Mouse (Mus musculus): ENCODE data around the gene Oaz2. TPM values are rescaled to one million over a fixed set of nuclear protein-coding genes. Genes with fewer than 3 reads are reported as not detected.

Oaz2 gene
- total and polyA plus RNA-seq, 3 experiments, result 30.2 to 61.4 (median 35.3) TPM

DNA sequence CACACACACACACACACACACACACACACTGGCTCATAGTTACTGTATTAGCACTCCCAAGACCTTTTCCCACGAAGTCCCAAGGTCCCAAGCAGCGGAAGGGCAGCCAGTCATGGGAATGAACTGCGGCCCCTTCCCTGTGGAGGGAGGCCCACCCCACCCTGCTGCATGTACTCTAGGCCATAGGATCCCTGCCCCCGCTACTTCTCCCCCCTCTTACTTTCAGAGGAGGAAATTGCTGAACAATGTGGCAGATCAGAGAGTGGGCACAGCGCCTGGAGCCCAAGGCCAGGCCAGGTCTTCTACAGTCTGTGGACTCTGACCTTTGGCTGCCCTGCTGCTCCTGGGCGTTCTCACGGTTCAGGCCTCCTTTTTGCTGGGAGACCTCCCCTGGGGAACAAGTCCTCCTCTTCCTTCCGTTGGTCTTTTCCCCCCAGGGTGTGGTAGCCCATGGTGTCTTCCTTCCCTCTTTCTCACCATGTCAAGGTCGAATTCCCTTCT, 3.7 kb downstream of the Oaz2 start:
- TF ChIP-seq JUND (conservative IDR thresholded peaks at IDR 0.05; ENCODE audit: low read depth, low read length) (no peak), CHD2 (IDR thresholded peaks at IDR 0.05; ENCODE audit: low read length) (no peak), ZKSCAN1 (IDR thresholded peaks at IDR 0.05; ENCODE audit: borderline replicate concordance, low read depth, low read length) (no peak), MEF2A (IDR thresholded peaks at IDR 0.05; ENCODE audit: borderline replicate concordance, low read depth, low read length) (no peak), MAZ (IDR thresholded peaks at IDR 0.05; ENCODE audit: low read depth, low read length) (no peak), IRF4 (IDR thresholded peaks at IDR 0.05; ENCODE audit: low read depth, low read length) (no peak), ZMIZ1 (IDR thresholded peaks at IDR 0.05; ENCODE audit: low read depth, low read length) (no peak), ZNF384 (IDR thresholded peaks at IDR 0.05; ENCODE audit: low read depth, low read length) (no peak), NELFE (IDR thresholded peaks at IDR 0.05; ENCODE audit: low read depth, low read length) (no peak), RCOR1 (conservative IDR thresholded peaks at IDR 0.05; ENCODE audit: low read depth, low read length) (no peak), USF1 (IDR thresholded peaks at IDR 0.05; ENCODE audit: low read depth, low read length) (no peak)
- no peaks in the 10 kb centered on the region for H3K36me3 ChIP-seq (replicated peaks in 1 of 2; ENCODE audit: control insufficient read depth in 1 of 2, insufficient read depth in 1 of 2, low read length in 1 of 2)

GRCm38 (mm10) chr9:65672996-65673395, 5.2 kb downstream of the Oaz2 start:
- H3K79me2 ChIP-seq (replicated peaks; ENCODE audit: control insufficient read depth, extremely low read depth, insufficient read depth, poor library complexity, severe bottlenecking), result peaks cover 4% of the 10 kb centered on the region
- H3K4me1 ChIP-seq (ENCODE audit: control insufficient read depth in 1 of 2, insufficient read depth in 2 of 2), result peaks cover 6 to 17% of the 10 kb centered on the region in 2 experiments
- H3K9me3 ChIP-seq (replicated peaks; ENCODE audit: low read length), result no peaks in the 10 kb centered on the region
- TF ChIP-seq ZMIZ1 (IDR thresholded peaks at IDR 0.05; ENCODE audit: low read depth, low read length) (no peak), SIN3A (IDR thresholded peaks at IDR 0.05; ENCODE audit: low read length) (no peak), CHD2 (IDR thresholded peaks at IDR 0.05; ENCODE audit: low read length) (no peak), CTCF (conservative IDR thresholded peaks at IDR 0.05 in 1 of 2, IDR thresholded peaks at IDR 0.05 in 1 of 2; ENCODE audit: low read depth in 2 of 2, low read length in 2 of 2) (no peak), GABPA (IDR thresholded peaks at IDR 0.05; ENCODE audit: insufficient replicate concordance, low read depth, low read length) (no peak), MAX (IDR thresholded peaks at IDR 0.05; ENCODE audit: low read length) (no peak), BHLHE40 (IDR thresholded peaks at IDR 0.05; ENCODE audit: low read depth, low read length) (no peak), MAFK (IDR thresholded peaks at IDR 0.05; ENCODE audit: insufficient replicate concordance, low read length) (no peak), PAX5 (IDR thresholded peaks at IDR 0.05; ENCODE audit: low read length) (no peak), NRF1 (IDR thresholded peaks at IDR 0.05; ENCODE audit: low read depth, low read length) (no peak)
- in situ Hi-C loops (cut with MboI; ENCODE audit: low pct_ligation_motif_present, low pct_unique_long_range_greater_than_20kb, low sequenced_read_pairs), result loop anchor here (5.0 kb wide), 2 partner anchors 154 to 179 kb away; partner anchors contain the start of gene Zfp609
- no peak overlapping the region for H3K27ac ChIP-seq (ENCODE audit: insufficient read depth, low read depth)
- no peak overlapping the region for H3K4me2 ChIP-seq (ENCODE audit: insufficient read depth, low read depth, poor library complexity, severe bottlenecking)
- H3K4me3 ChIP-seq (replicated peaks in 1 of 3; ENCODE audit: low read depth in 2 of 3, low read length in 2 of 3, poor library complexity in 1 of 3), result no peak overlapping the region
- H3K36me3 ChIP-seq (replicated peaks in 1 of 2; ENCODE audit: control insufficient read depth in 1 of 2, insufficient read depth in 1 of 2, low read length in 1 of 2), result no peaks in the 10 kb centered on the region
- H3K27me3 ChIP-seq (replicated peaks), result no peaks in the 10 kb centered on the region
- dilution Hi-C loops (cut with MboI; ENCODE audit: extremely low pct_ligation_motif_present, extremely low pct_unique_long_range_greater_than_20kb, low sequenced_read_pairs), result no loop called here
- H3K9ac ChIP-seq (ENCODE audit: insufficient read depth, low read depth), result no peak overlapping the region
- no peak for DNase-seq (ENCODE audit: extremely low read depth)

More for the DNA sequence above, 3.7 kb downstream of the Oaz2 start:
- dilution Hi-C loops (cut with MboI; ENCODE audit: extremely low pct_ligation_motif_present, extremely low pct_unique_long_range_greater_than_20kb, low sequenced_read_pairs) (no loop called here), in situ Hi-C loops (cut with MboI; ENCODE audit: low pct_ligation_motif_present, low pct_unique_long_range_greater_than_20kb, low sequenced_read_pairs) (loop anchor here (5.0 kb wide), 2 partner anchors 156 to 181 kb away; partner anchors contain the start of gene Zfp609)
- Histone ChIP-seq H3K4me3 (replicated peaks in 1 of 3; ENCODE audit: low read depth in 2 of 3, low read length in 2 of 3, poor library complexity in 1 of 3) (no peak overlapping the region), H3K27ac (ENCODE audit: insufficient read depth, low read depth) (no peak overlapping the region), H3K4me1 (ENCODE audit: control insufficient read depth in 1 of 2, insufficient read depth in 2 of 2) (peaks cover 6 to 8% of the 10 kb centered on the region in 2 experiments), H3K9me3 (replicated peaks; ENCODE audit: low read length) (no peaks in the 10 kb centered on the region), H3K9ac (ENCODE audit: insufficient read depth, low read depth) (no peak overlapping the region), H3K27me3 (replicated peaks) (no peaks in the 10 kb centered on the region), H3K79me2 (replicated peaks; ENCODE audit: control insufficient read depth, extremely low read depth, insufficient read depth, poor library complexity, severe bottlenecking) (no peaks in the 10 kb centered on the region), H3K4me2 (ENCODE audit: insufficient read depth, low read depth, poor library complexity, severe bottlenecking) (no peak overlapping the region)
- DNase-seq (ENCODE audit: extremely low read depth), result no peak
